Mouse (Mus musculus) embryonic facial prominence, embryonic 15.5 days (tissue): ENCODE results near the gene Gm10974. TPM values are rescaled to one million over a fixed set of nuclear protein-coding genes. Genes with fewer than 3 reads are reported as not detected.

ENCODE experiments used
- ATAC-seq: fragments of 200-750 bp; cut with Nextera tagmentation; 2 replicates; pipeline ENCODE4 v1.8.0; 2017; ENCODE audit warnings: low read depth, moderate TSS enrichment; ENCODE audit not compliant: insufficient number of reproducible peaks, low FRiP score, low TSS enrichment
- H3K27ac ChIP-seq: fragments of 300-500 bp; sonication (generic); replicated peaks from 2 replicates; pipeline ENCODE4 v1.5.1; 2015; ENCODE audit warnings: mild to moderate bottlenecking, inconsistent platforms
- H3K27me3 ChIP-seq: fragments of 300-500 bp; sonication (generic); 2 replicates; pipeline ENCODE4 v1.6.1; 2015; ENCODE audit warnings: inconsistent platforms
- H3K36me3 ChIP-seq: fragments of 300-500 bp; sonication (generic); 2 replicates; pipeline ENCODE4 v1.6.1; 2015; ENCODE audit warnings: mild to moderate bottlenecking, inconsistent platforms
- H3K4me1 ChIP-seq: fragments of 300-500 bp; sonication (generic); 2 replicates; pipeline ENCODE4 v1.6.1; 2015; ENCODE audit warnings: inconsistent platforms
- H3K4me2 ChIP-seq: fragments of 300-500 bp; sonication (generic); replicated peaks from 2 replicates; pipeline ENCODE4 v1.6.1; 2015; ENCODE audit warnings: mild to moderate bottlenecking, inconsistent platforms
- H3K4me3 ChIP-seq: fragments of 300-500 bp; sonication (generic); replicated peaks from 2 replicates; pipeline ENCODE4 v1.5.1; 2015; ENCODE audit warnings: mild to moderate bottlenecking, inconsistent platforms
- H3K9ac ChIP-seq: fragments of 300-500 bp; sonication (generic); 2 replicates; pipeline ENCODE4 v1.6.1; 2015; ENCODE audit warnings: inconsistent platforms
- H3K9me3 ChIP-seq: fragments of 300-500 bp; sonication (generic); replicated peaks from 2 replicates; pipeline ENCODE4 v1.6.1; 2016; ENCODE audit warnings: inconsistent platforms
- WGBS: fragments of 180-500 bp; shearing (Covaris S2); methylation state at CpG from one replicate; pipeline ENCODE4 v1.1.7; 2015; 5-methylcytosine and 5-hydroxymethylcytosine counted together
- polyA plus RNA-seq: library from polyadenylated mRNA; unstranded; fragments of >200 nt; fragmentation: Nextera tagmentation; extraction: Ambion mirVana; gene quantifications from 2 replicates; pipeline ENCODE4 v1.2.1, GENCODE M21; 2015

The Gm10974 gene
- not detected in 2 replicates for polyA plus RNA-seq

- WGBS: 17% methylated on average over 2 of the region's 2 CpGs
- ATAC-seq: no peak
- no peak within 1 kb of the TSS for H3K27ac ChIP-seq
Observed at GRCm38 (mm10) chr7:66365904-66366303, at the start of gene Gm10974. Gene Gm10974, plus strand, starts transcription at chr7:66365905.

DNA sequence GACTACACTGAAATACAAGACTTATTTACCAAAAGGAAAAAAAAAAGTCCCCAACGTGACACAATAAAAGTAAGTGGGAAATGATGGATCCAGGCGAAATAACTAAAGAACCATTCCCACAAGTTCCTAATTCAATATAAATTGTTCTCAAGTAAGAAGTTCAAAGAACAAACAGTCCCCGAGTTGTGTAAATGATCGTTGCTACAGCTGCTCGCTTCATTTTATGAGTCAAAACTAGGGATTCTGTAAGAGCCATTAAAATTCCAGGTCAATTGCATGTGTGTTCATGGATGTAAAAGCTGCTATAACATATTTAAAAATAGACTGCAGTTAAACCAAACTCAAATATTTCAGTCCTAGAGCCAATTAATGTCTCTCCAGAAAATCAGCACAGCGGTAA is 47.6 kb upstream of the Gm10974 start:
- Histone ChIP-seq H3K4me3 (no peak overlapping the region), H3K4me2 (no peak overlapping the region), H3K27ac (no peak overlapping the region), H3K36me3 (peaks cover 6% of the 10 kb centered on the region; the same call in 1 of the 2 replicates), H3K9ac (no peak overlapping the region), H3K9me3 (no peaks in the 10 kb centered on the region), H3K4me1 (peaks cover 6% of the 10 kb centered on the region), H3K27me3 (no peaks in the 10 kb centered on the region)
- 82% methylated on average over 6 of the region's 6 CpGs for WGBS
- ATAC-seq: no peak

More at GRCm38 (mm10) chr7:66365904-66366303, at the start of gene Gm10974:
- H3K36me3 ChIP-seq: peaks cover 4% of the 10 kb centered on the region; the same call in 1 of the 2 replicates
- H3K4me2 ChIP-seq: no peak within 1 kb of the TSS
- peaks cover 7% of the 10 kb centered on the region; the same call in 1 of the 2 replicates for H3K4me1 ChIP-seq
- H3K4me3 ChIP-seq: no peak within 1 kb of the TSS
- no peak within 1 kb of the TSS for H3K9ac ChIP-seq
- 0 out of 2 replicates have a peak, but pooled peaks cover 2% of the 10 kb centered on the region for H3K9me3 ChIP-seq
- no peaks in the 10 kb centered on the region for H3K27me3 ChIP-seq

GRCm38 (mm10) chr7:66320996-66321395 is 44.7 kb upstream of the Gm10974 start:
- H3K36me3 ChIP-seq: peaks cover 4% of the 10 kb centered on the region; the same call in 1 of the 2 replicates

GRCm38 (mm10) chr7:66323252-66324015 is 42.3 kb upstream of the Gm10974 start:
- no peak for ATAC-seq
- Histone ChIP-seq H3K9ac (no peak overlapping the region), H3K4me3 (no peak overlapping the region), H3K4me2 (no peak overlapping the region), H3K27ac (no peak overlapping the region), H3K4me1 (peaks cover 9% of the 10 kb centered on the region), H3K9me3 (no peaks in the 10 kb centered on the region), H3K27me3 (no peaks in the 10 kb centered on the region), H3K36me3 (no peaks in the 10 kb centered on the region)
- WGBS: 50% methylated on average over 9 of the region's 9 CpGs

More at GRCm38 (mm10) chr7:66320996-66321395, 44.7 kb upstream of the Gm10974 start:
- Histone ChIP-seq H3K9ac (no peak overlapping the region), H3K4me2 (no peak overlapping the region), H3K9me3 (no peaks in the 10 kb centered on the region), H3K27me3 (no peaks in the 10 kb centered on the region), H3K27ac (no peak overlapping the region), H3K4me1 (peaks cover 9% of the 10 kb centered on the region), H3K4me3 (no peak overlapping the region)
- 38% methylated on average over 5 of the region's 5 CpGs for WGBS
- 0 out of 2 replicates have a peak, but pooled peaks have one; percentile 39 for ATAC-seq

- H3K27me3 ChIP-seq: no peaks in the 10 kb centered on the region
- H3K36me3 ChIP-seq: no peaks in the 10 kb centered on the region
- H3K9me3 ChIP-seq: no peaks in the 10 kb centered on the region
- H3K9ac ChIP-seq: no peak overlapping the region
- no peak overlapping the region for H3K4me3 ChIP-seq
- no peak overlapping the region for H3K4me2 ChIP-seq
- ATAC-seq: no peak
- 51% methylated on average over 3 of the region's 3 CpGs for WGBS
- no peak overlapping the region for H3K27ac ChIP-seq
- H3K4me1 ChIP-seq: peaks cover 9% of the 10 kb centered on the region
Observed at GRCm38 (mm10) chr7:66325419-66326053, 40.2 kb upstream of the Gm10974 start.

DNA sequence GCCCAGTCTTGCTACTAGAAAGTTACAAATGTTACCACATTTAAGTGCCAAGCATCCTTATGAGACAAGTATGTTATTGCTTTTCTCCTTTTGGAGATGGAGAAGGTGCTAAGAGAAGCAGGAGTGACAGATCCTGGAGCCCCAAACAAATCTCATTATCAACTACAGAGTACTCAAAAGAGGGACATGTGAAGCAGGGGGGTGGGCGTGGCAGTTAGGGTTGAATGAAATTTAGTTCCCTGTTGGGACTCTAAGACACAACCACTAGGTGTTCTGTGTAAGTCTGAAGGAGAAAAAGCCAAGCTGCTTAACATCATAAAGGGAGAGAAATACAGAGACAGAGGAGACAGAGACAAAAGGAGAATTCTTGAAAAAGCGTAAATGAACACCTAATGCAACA is 38.2 kb upstream of the Gm10974 start:
- Histone ChIP-seq H3K27ac (no peak overlapping the region), H3K9me3 (no peaks in the 10 kb centered on the region), H3K9ac (no peak overlapping the region), H3K4me2 (no peak overlapping the region), H3K4me1 (0 out of 2 replicates have a peak, but pooled peaks cover 3% of the 10 kb centered on the region), H3K27me3 (no peaks in the 10 kb centered on the region), H3K36me3 (no peaks in the 10 kb centered on the region; the same call in 1 of the 2 replicates), H3K4me3 (no peak overlapping the region)
- WGBS: 88% methylated on average over 2 of the region's 2 CpGs
- ATAC-seq: no peak

GRCm38 (mm10) chr7:66330610-66331009 is 35.1 kb upstream of the Gm10974 start:
- Histone ChIP-seq H3K4me2 (no peak overlapping the region), H3K4me3 (no peak overlapping the region), H3K9me3 (no peaks in the 10 kb centered on the region), H3K9ac (no peak overlapping the region), H3K4me1 (no peaks in the 10 kb centered on the region), H3K27me3 (no peaks in the 10 kb centered on the region), H3K27ac (no peak overlapping the region), H3K36me3 (peaks cover 10% of the 10 kb centered on the region; the same call in 1 of the 2 replicates)
- no peak for ATAC-seq
- WGBS: 78% methylated on average over 9 of the region's 9 CpGs

DNA sequence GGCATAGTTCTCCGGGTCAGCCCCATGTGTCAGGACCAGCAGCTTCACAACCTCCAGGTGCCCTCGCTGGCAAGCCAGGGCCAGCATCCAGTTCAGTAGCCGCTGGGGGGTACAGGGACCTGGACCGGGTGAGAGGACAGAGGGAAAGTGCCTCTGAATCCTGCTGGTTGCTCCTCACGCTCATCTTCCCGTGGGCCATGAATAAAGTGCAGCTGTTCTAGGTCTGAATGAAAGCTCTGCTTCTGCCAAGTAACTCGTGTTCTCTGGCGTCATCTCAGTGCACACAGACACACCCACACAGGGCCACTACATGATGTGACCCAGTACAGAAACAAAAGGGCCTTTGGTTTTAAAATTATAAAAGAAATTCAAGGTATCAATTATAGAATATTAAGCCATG is 33.4 kb upstream of the Gm10974 start:
- 87% methylated on average over 8 of the region's 8 CpGs for WGBS
- peaks cover 10% of the 10 kb centered on the region; the same call in 1 of the 2 replicates for H3K36me3 ChIP-seq
- H3K4me2 ChIP-seq: no peak overlapping the region
- H3K27ac ChIP-seq: no peak overlapping the region
- H3K4me3 ChIP-seq: no peak overlapping the region
- no peaks in the 10 kb centered on the region for H3K27me3 ChIP-seq
- no peaks in the 10 kb centered on the region for H3K4me1 ChIP-seq
- no peak for ATAC-seq
- H3K9me3 ChIP-seq: no peaks in the 10 kb centered on the region
- H3K9ac ChIP-seq: no peak overlapping the region

GRCm38 (mm10) chr7:66333906-66334500 is 31.7 kb upstream of the Gm10974 start:
- Histone ChIP-seq H3K4me1 (no peaks in the 10 kb centered on the region), H3K9ac (no peak overlapping the region), H3K4me2 (no peak overlapping the region), H3K27me3 (no peaks in the 10 kb centered on the region), H3K4me3 (no peak overlapping the region), H3K36me3 (peaks cover 10% of the 10 kb centered on the region; the same call in 1 of the 2 replicates), H3K9me3 (no peaks in the 10 kb centered on the region), H3K27ac (no peak overlapping the region)
- ATAC-seq: no peak
- 91% methylated on average over 4 of the region's 4 CpGs for WGBS

DNA sequence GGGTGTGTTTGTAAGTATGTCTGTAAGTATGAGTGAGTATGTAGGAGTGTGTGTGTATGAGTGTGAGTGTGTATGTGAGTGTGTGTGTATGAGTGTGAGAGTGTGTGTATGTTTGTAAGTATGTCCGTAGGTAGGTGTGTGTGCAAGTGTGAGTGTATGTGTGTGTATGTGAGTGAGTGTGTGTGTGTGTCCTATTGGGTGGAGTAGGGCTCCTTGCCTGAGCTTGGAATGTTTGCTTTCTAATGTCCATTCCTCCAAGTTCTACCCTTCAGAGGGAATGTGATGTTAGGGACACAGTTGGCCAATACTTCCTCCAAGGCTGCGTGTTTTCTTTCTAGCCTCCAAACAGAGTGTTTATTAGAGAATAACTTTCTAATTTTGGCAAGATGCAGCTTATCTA is 28.8 kb upstream of the Gm10974 start:
- Histone ChIP-seq H3K9me3 (no peaks in the 10 kb centered on the region), H3K4me2 (no peak overlapping the region), H3K9ac (no peak overlapping the region), H3K4me1 (0 out of 2 replicates have a peak, but pooled peaks cover 7% of the 10 kb centered on the region), H3K27me3 (no peaks in the 10 kb centered on the region), H3K4me3 (no peak overlapping the region), H3K27ac (no peak overlapping the region), H3K36me3 (peaks cover 10% of the 10 kb centered on the region; the same call in 1 of the 2 replicates)
- WGBS: 95% methylated on average over 2 of the region's 2 CpGs
- ATAC-seq: no peak

- 36% methylated on average over 5 of the region's 5 CpGs for WGBS
- Histone ChIP-seq H3K27me3 (no peaks in the 10 kb centered on the region), H3K4me2 (no peak overlapping the region), H3K4me3 (no peak overlapping the region), H3K36me3 (no peaks in the 10 kb centered on the region), H3K4me1 (0 out of 2 replicates have a peak, but pooled peaks cover 7% of the 10 kb centered on the region), H3K9ac (no peak overlapping the region), H3K9me3 (no peaks in the 10 kb centered on the region), H3K27ac (no peak overlapping the region; the same call in 1 of the 2 replicates)
- ATAC-seq: no peak
Observed at GRCm38 (mm10) chr7:66339625-66340024, 26.1 kb upstream of the Gm10974 start.
